Mouse (Mus musculus) kidney, postnatal 0 days (tissue): ENCODE measurements around the gene Pa2g4. TPM values are rescaled to one million over a fixed set of nuclear protein-coding genes. Genes with fewer than 3 reads are reported as not detected.

Source experiments
- ATAC-seq: fragments of 200-750 bp; cut with Nextera tagmentation; replicated peaks from 2 replicates; pipeline ENCODE4 v1.8.0; 2017; ENCODE audit warnings: low read depth, moderate number of reproducible peaks, moderate TSS enrichment, moderate library complexity; ENCODE audit not compliant: low FRiP score
- DNase-seq: peaks from one replicate; pipeline ENCODE4 v3.0.0-alpha.2; 2016; ENCODE audit warnings: low spot score
- H3K27ac ChIP-seq: fragments of 300-500 bp; sonication (generic); 2 replicates; pipeline ENCODE4 v1.5.1; 2014; ENCODE audit warnings: mild to moderate bottlenecking
- H3K27me3 ChIP-seq: fragments of 300-500 bp; sonication (generic); 2 replicates; pipeline ENCODE4 v1.6.1; 2014; ENCODE audit warnings: low read length, mixed read lengths; ENCODE audit not compliant: insufficient read depth
- H3K36me3 ChIP-seq: fragments of 300-500 bp; sonication (generic); 2 replicates; pipeline ENCODE4 v1.6.1; 2014; ENCODE audit warnings: low read length, mixed read lengths; ENCODE audit not compliant: insufficient read depth
- H3K4me1 ChIP-seq: fragments of 300-500 bp; sonication (generic); replicated peaks from 2 replicates; pipeline ENCODE4 v1.6.1; 2014; ENCODE audit warnings: antibody characterized with exemption, low read length, mixed read lengths; ENCODE audit not compliant: insufficient read depth
- H3K4me2 ChIP-seq: fragments of 300-500 bp; sonication (generic); 2 replicates; pipeline ENCODE4 v1.6.1; 2014; ENCODE audit warnings: mild to moderate bottlenecking, low read length, moderate library complexity, mixed read lengths
- H3K4me3 ChIP-seq: fragments of 300-500 bp; sonication (generic); replicated peaks from 2 replicates; pipeline ENCODE4 v1.5.1; 2014; ENCODE audit warnings: low read depth, low read length
- H3K9ac ChIP-seq: fragments of 300-500 bp; sonication (generic); 2 replicates; pipeline ENCODE4 v1.6.1; 2014; ENCODE audit warnings: low read depth, low read length
- H3K9me3 ChIP-seq: fragments of 300-500 bp; sonication (generic); replicated peaks from 2 replicates; pipeline ENCODE4 v1.6.1; 2016; ENCODE audit warnings: low read length, inconsistent platforms, mixed read lengths
- CTCF ChIP-seq: IDR thresholded peaks from 2 replicates; pipeline ENCODE4 v1.5.1; 2016; ENCODE audit warnings: antibody characterized with exemption, low read depth, mild to moderate bottlenecking, moderate library complexity
- WGBS: fragments of 180-500 bp; shearing (Covaris S2); extraction: QIAGEN DNeasy Blood & Tissue Kit; methylation state at CpG from one replicate; pipeline ENCODE4 v1.1.7; 2014; 5-methylcytosine and 5-hydroxymethylcytosine counted together
- polyA plus RNA-seq: library from polyadenylated mRNA; unstranded; fragments of >200 nt; fragmentation: Nextera tagmentation; extraction: Ambion mirVana; gene quantifications from 2 replicates; pipeline ENCODE4 v1.2.1, GENCODE M21; 2015

Pa2g4 gene
- polyA plus RNA-seq, 1 experiment from 2014 or later = 124 TPM

DNA sequence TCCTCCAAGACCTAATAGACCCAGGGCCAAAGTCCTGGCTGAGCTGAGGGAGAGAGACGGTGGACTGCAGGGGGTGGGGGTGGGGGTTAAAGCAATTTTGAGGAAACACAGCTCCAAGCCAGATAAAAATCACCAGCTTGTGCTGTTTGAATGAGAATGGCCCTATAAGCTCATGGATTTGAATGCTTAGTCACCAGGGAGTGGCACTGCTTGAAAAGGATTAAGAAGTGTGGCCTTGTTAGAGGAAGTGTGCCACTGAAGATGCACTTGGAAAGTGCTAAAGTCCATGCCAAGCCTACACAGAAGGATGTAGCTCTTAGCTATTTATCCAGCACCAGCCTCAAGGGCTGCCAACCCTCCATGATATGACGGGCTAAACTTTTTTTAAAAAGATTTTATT lies 30.6 kb downstream of the Pa2g4 start:
- Histone ChIP-seq H3K27ac (no peak overlapping the region), H3K4me1 (no peaks in the 10 kb centered on the region), H3K36me3 (no peaks in the 10 kb centered on the region), H3K4me3 (no peak overlapping the region), H3K9me3 (no peaks in the 10 kb centered on the region), H3K4me2 (no peak overlapping the region), H3K27me3 (no peaks in the 10 kb centered on the region), H3K9ac (no peak overlapping the region)
- 88% methylated on average over 2 of the region's 2 CpGs for WGBS
- ATAC-seq = no peak
- no peak for DNase-seq
- TF ChIP-seq CTCF = no peak

- ATAC-seq = no peak
- DNase-seq = no peak
Measured at GRCm38 (mm10) chr10:128526366-128527356, 39.1 kb downstream of the Pa2g4 start.

GRCm38 (mm10) chr10:128525671-128526308 lies 40.0 kb downstream of the Pa2g4 start, which contains the start of gene Esyt1:
Esyt1 (minus strand) TSS chr10:128525871.
- DNase-seq = peak; percentile 99
- under 1% methylated on average over 37 of the region's 37 CpGs for WGBS
- Histone ChIP-seq H3K4me2 (peak within 1 kb of the TSS; percentile 78), H3K27me3 (no peaks in the 10 kb centered on the region), H3K36me3 (peaks cover 5% of the 10 kb centered on the region), H3K9me3 (no peaks in the 10 kb centered on the region), H3K4me3 (peak within 1 kb of the TSS; percentile 63), H3K27ac (peak within 1 kb of the TSS; percentile 63), H3K4me1 (0 out of 2 replicates have a peak, but pooled peaks cover 8% of the 10 kb centered on the region), H3K9ac (peak within 1 kb of the TSS; percentile 59)
- peak; percentile 96 for ATAC-seq
- TF ChIP-seq CTCF = peak; percentile 57

More at GRCm38 (mm10) chr10:128526366-128527356, 39.1 kb downstream of the Pa2g4 start:
- Histone ChIP-seq H3K9me3 (no peaks in the 10 kb centered on the region), H3K4me1 (0 out of 2 replicates have a peak, but pooled peaks cover 8% of the 10 kb centered on the region), H3K4me2 (peak overlapping the region; percentile 78), H3K27ac (0 out of 2 replicates have a peak overlapping the region, but pooled peaks have one; percentile 0), H3K9ac (peak overlapping the region; percentile 57), H3K27me3 (no peaks in the 10 kb centered on the region), H3K4me3 (peak overlapping the region; percentile 63), H3K36me3 (peaks cover 3% of the 10 kb centered on the region; the same call in 1 of the 2 replicates)
- TF ChIP-seq CTCF = no peak
- WGBS = 26% methylated on average over 28 of the region's 28 CpGs

GRCm38 (mm10) chr10:128524732-128525662 lies 40.8 kb downstream of the Pa2g4 start:
- peaks cover 13% of the 10 kb centered on the region for H3K36me3 ChIP-seq
- 0 out of 2 replicates have a peak, but pooled peaks cover 8% of the 10 kb centered on the region for H3K4me1 ChIP-seq
- WGBS = 1% methylated on average over 58 of the region's 58 CpGs

DNA sequence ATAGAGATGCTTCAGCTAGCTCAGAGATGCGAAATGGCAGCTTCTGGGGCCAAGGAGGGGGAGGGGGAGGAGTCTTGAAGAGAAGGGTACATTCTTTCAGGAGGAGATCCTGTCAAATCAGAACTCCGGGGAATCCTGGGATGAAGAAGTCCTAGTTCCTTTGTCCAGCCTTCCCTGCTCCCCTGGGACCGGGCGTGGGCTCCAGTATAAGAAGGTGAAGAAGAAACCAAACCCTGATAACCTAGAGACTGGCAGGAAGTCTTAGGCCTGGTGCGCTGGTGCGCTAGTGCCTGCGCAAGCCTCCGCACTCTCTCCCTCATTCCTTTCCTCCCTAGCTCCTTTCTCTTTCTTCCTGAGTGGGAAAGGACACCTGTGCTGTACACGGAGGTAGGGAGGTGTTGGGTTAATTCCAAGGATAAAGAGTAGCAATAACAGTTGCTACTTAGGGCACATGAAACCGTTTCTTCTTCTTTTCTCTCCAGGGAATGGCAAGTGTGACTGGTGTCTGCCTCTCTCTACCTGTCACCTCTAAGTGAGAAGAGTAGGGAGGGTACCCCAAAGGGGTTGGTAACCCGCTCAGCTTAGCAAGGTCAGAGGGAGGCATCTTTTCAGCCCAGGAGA lies 41.6 kb downstream of the Pa2g4 start:
- Histone ChIP-seq H3K27ac (no peak overlapping the region), H3K4me3 (peak overlapping the region; percentile 63), H3K4me1 (0 out of 2 replicates have a peak, but pooled peaks cover 8% of the 10 kb centered on the region), H3K27me3 (no peaks in the 10 kb centered on the region), H3K4me2 (peak overlapping the region; percentile 78), H3K9me3 (no peaks in the 10 kb centered on the region), H3K36me3 (peaks cover 19% of the 10 kb centered on the region), H3K9ac (peak overlapping the region; percentile 59)
- WGBS = 36% methylated on average over 11 of the region's 11 CpGs
- no peak for TF ChIP-seq CTCF
- ATAC-seq (no peak), DNase-seq (no peak)

More at GRCm38 (mm10) chr10:128524732-128525662, 40.8 kb downstream of the Pa2g4 start:
- Histone ChIP-seq H3K27me3 (no peaks in the 10 kb centered on the region), H3K9me3 (no peaks in the 10 kb centered on the region), H3K9ac (peak overlapping the region; percentile 59), H3K27ac (peak overlapping the region; percentile 63), H3K4me3 (peak overlapping the region; percentile 63), H3K4me2 (peak overlapping the region; percentile 78)
- ATAC-seq = peak; percentile 34; the same call in 1 of the 2 replicates
- peak; percentile 82 for DNase-seq
- no peak for TF ChIP-seq CTCF
